Mouse (Mus musculus): ENCODE measurements at regions not wholly inside any gene's neighbourhood (a gene's known extent, or its start where the extent isn't known, plus 50 kb on each side); places are given as distances from the start of the nearest gene placed in this dataset.

- no peaks in the 10 kb centered on the region for H3K79me2 ChIP-seq (ENCODE audit: control insufficient read depth, insufficient read depth, low read length, poor library complexity)
- TF ChIP-seq HCFC1 (IDR thresholded peaks at IDR 0.05; ENCODE audit: low read depth, low read length) (no peak), MAZ (IDR thresholded peaks at IDR 0.05; ENCODE audit: low read depth, low read length) (no peak), ZC3H11A (IDR thresholded peaks at IDR 0.05; ENCODE audit: low read depth, low read length) (no peak), MAX (IDR thresholded peaks at IDR 0.05; ENCODE audit: low read length) (no peak), RCOR1 (IDR thresholded peaks at IDR 0.05; ENCODE audit: low read depth, low read length) (no peak), NRF1 (IDR thresholded peaks at IDR 0.05; ENCODE audit: insufficient read depth, low read depth, low read length, poor library complexity, severe bottlenecking) (no peak), ETS1 (IDR thresholded peaks at IDR 0.05; ENCODE audit: low read depth, low read length) (no peak), ELF1 (IDR thresholded peaks at IDR 0.05; ENCODE audit: low read depth, low read length) (no peak), CHD2 (IDR thresholded peaks at IDR 0.05; ENCODE audit: low read length) (no peak), BHLHE40 (IDR thresholded peaks at IDR 0.05; ENCODE audit: borderline replicate concordance, low read depth, low read length) (no peak), TBP (IDR thresholded peaks at IDR 0.05; ENCODE audit: low read depth, low read length) (no peak), ZNF384 (IDR thresholded peaks at IDR 0.05; ENCODE audit: low read depth, low read length) (no peak), TAL1 (IDR thresholded peaks at IDR 0.05; ENCODE audit: low read length) (no peak), GABPA (IDR thresholded peaks at IDR 0.05; ENCODE audit: low read depth, low read length) (no peak), E2F4 (IDR thresholded peaks at IDR 0.05; ENCODE audit: borderline replicate concordance, low read depth, low read length) (no peak), ZMIZ1 (IDR thresholded peaks at IDR 0.05; ENCODE audit: low read depth, low read length) (no peak), NELFE (IDR thresholded peaks at IDR 0.05; ENCODE audit: low read depth, low read length) (no peak), CTCF (IDR thresholded peaks at IDR 0.05 in 2 of 3, conservative IDR thresholded peaks at IDR 0.05 in 1 of 3; ENCODE audit: control insufficient read depth in 1 of 3, insufficient read depth in 1 of 3, low read depth in 2 of 3, low read length in 3 of 3, poor library complexity in 1 of 3, severe bottlenecking in 1 of 3) (no peak), EP300 (IDR thresholded peaks at IDR 0.05; ENCODE audit: low read depth in 1 of 2, low read length in 2 of 2) (no peak)
- H3K4me1 ChIP-seq (ENCODE audit: control insufficient read depth in 1 of 2, insufficient read depth in 2 of 2, low read length in 2 of 2) = no peaks in the 10 kb centered on the region
- no peaks in the 10 kb centered on the region for H3K27me3 ChIP-seq (ENCODE audit: control insufficient read depth in 1 of 2, insufficient read depth in 2 of 2, low read length in 2 of 2)
- no peak for DNase-seq (ENCODE audit: low read depth, low spot score)
- H3K4me3 ChIP-seq (ENCODE audit: control insufficient read depth in 1 of 2, insufficient read depth in 1 of 2, low read depth in 2 of 2, low read length in 2 of 2) = no peak overlapping the region
- no peaks in the 10 kb centered on the region for H3K36me3 ChIP-seq (ENCODE audit: control insufficient read depth in 1 of 2, insufficient read depth in 2 of 2, low read length in 2 of 2)
- no peak overlapping the region for H3K9ac ChIP-seq (ENCODE audit: control insufficient read depth, low read depth, low read length, poor library complexity, severe bottlenecking)
- no peaks in the 10 kb centered on the region for H3K9me3 ChIP-seq (replicated peaks; ENCODE audit: insufficient read depth, low read length)
- H3K27ac ChIP-seq (ENCODE audit: control insufficient read depth, low read depth, low read length) = no peak overlapping the region
These were observed 448.7 kb upstream of the Hs6st1 start for GRCm38 (mm10) chr1:35619476-35619875.

GRCm38 (mm10) chr1:35642595-35642994, 425.6 kb upstream of the Hs6st1 start:
- H3K36me3 ChIP-seq (ENCODE audit: control insufficient read depth in 1 of 2, insufficient read depth in 2 of 2, low read length in 2 of 2) = no peaks in the 10 kb centered on the region
- H3K4me3 ChIP-seq (ENCODE audit: control insufficient read depth in 1 of 2, insufficient read depth in 1 of 2, low read depth in 2 of 2, low read length in 2 of 2) = no peak overlapping the region
- no peak overlapping the region for H3K9ac ChIP-seq (ENCODE audit: control insufficient read depth, low read depth, low read length, poor library complexity, severe bottlenecking)
- H3K79me2 ChIP-seq (ENCODE audit: control insufficient read depth, insufficient read depth, low read length, poor library complexity) = no peaks in the 10 kb centered on the region
- H3K4me1 ChIP-seq (ENCODE audit: control insufficient read depth in 1 of 2, insufficient read depth in 2 of 2, low read length in 2 of 2) = no peaks in the 10 kb centered on the region
- no peaks in the 10 kb centered on the region; a peak in 1 of 4 replicates for H3K27me3 ChIP-seq (ENCODE audit: control insufficient read depth in 1 of 2, insufficient read depth in 2 of 2, low read length in 2 of 2)
- H3K9me3 ChIP-seq (replicated peaks; ENCODE audit: insufficient read depth, low read length) = no peaks in the 10 kb centered on the region
- H3K27ac ChIP-seq (ENCODE audit: control insufficient read depth, low read depth, low read length) = no peak overlapping the region
- TF ChIP-seq CTCF (IDR thresholded peaks at IDR 0.05 in 2 of 3, conservative IDR thresholded peaks at IDR 0.05 in 1 of 3; ENCODE audit: control insufficient read depth in 1 of 3, insufficient read depth in 1 of 3, low read depth in 2 of 3, low read length in 3 of 3, poor library complexity in 1 of 3, severe bottlenecking in 1 of 3) (no peak), POLR2AphosphoS5 (IDR thresholded peaks at IDR 0.05; ENCODE audit: borderline replicate concordance, low read depth, low read length) (no peak), EP300 (IDR thresholded peaks at IDR 0.05; ENCODE audit: low read depth in 1 of 2, low read length in 2 of 2) (no peak), E2F4 (IDR thresholded peaks at IDR 0.05; ENCODE audit: borderline replicate concordance, low read depth, low read length) (no peak), MXI1 (IDR thresholded peaks at IDR 0.05; ENCODE audit: low read depth, low read length) (no peak), MEF2A (IDR thresholded peaks at IDR 0.05; ENCODE audit: extremely low read depth, insufficient replicate concordance, low read depth, low read length, poor library complexity, severe bottlenecking) (no peak), TCF12 (IDR thresholded peaks at IDR 0.05; ENCODE audit: low read depth, low read length) (no peak), CHD2 (IDR thresholded peaks at IDR 0.05; ENCODE audit: low read length) (no peak), MYC (IDR thresholded peaks at IDR 0.05; ENCODE audit: low read depth, low read length) (no peak)
- DNase-seq (ENCODE audit: low read depth, low spot score) = no peak
